Mouse (Mus musculus) intestine, embryonic 14.5 days (tissue): Measurements from ENCODE around the gene Stk32c. TPM values are rescaled to one million over a fixed set of nuclear protein-coding genes. Genes with fewer than 3 reads are reported as not detected.
A peak's percentile ranks its signal among the peaks of the same experiment; 100 is the strongest.

ENCODE experiments used
- ATAC-seq: fragments of 200-750 bp; cut with Nextera tagmentation; replicated peaks from 2 replicates; pipeline ENCODE4 v1.8.0; 2017; ENCODE audit warnings: low read depth, moderate number of reproducible peaks, moderate TSS enrichment, moderate library complexity; ENCODE audit not compliant: low FRiP score, low TSS enrichment
- DNase-seq: peaks from one replicate; pipeline ENCODE4 v3.0.0-alpha.2; 2018; ENCODE audit warnings: low spot score
- H3K27ac ChIP-seq: fragments of 300-500 bp; sonication (generic); 2 replicates; pipeline ENCODE4 v1.5.1; 2014; ENCODE audit warnings: low read depth, mild to moderate bottlenecking, control low read depth
- H3K27me3 ChIP-seq: fragments of 300-500 bp; sonication (generic); replicated peaks from 2 replicates; pipeline ENCODE4 v1.6.1; 2014; ENCODE audit warnings: low read length, control low read depth; ENCODE audit not compliant: control insufficient read depth, insufficient read depth
- H3K36me3 ChIP-seq: fragments of 300-500 bp; sonication (generic); 2 replicates; pipeline ENCODE4 v1.6.1; 2014; ENCODE audit warnings: low read length, control low read depth; ENCODE audit not compliant: control insufficient read depth, insufficient read depth
- H3K4me1 ChIP-seq: fragments of 300-500 bp; sonication (generic); replicated peaks from 2 replicates; pipeline ENCODE4 v1.6.1; 2014; ENCODE audit warnings: low read length, control low read depth, mixed read lengths; ENCODE audit not compliant: control insufficient read depth, insufficient read depth
- H3K4me2 ChIP-seq: fragments of 300-500 bp; sonication (generic); 2 replicates; pipeline ENCODE4 v1.6.1; 2014; ENCODE audit warnings: low read length
- H3K4me3 ChIP-seq: fragments of 300-500 bp; sonication (generic); 2 replicates; pipeline ENCODE4 v1.5.1; 2014; ENCODE audit warnings: low read depth, low read length, control low read depth, mixed read lengths
- H3K9ac ChIP-seq: fragments of 300-500 bp; sonication (generic); 2 replicates; pipeline ENCODE4 v1.6.1; 2014; ENCODE audit warnings: mild to moderate bottlenecking, low read length
- H3K9me3 ChIP-seq: fragments of 300-500 bp; sonication (generic); 2 replicates; pipeline ENCODE4 v1.6.1; 2016; ENCODE audit warnings: low read length, control low read depth; ENCODE audit not compliant: control insufficient read depth
- WGBS: fragments of 180-500 bp; shearing (Covaris S2); extraction: QIAGEN DNeasy Blood & Tissue Kit; methylation state at CpG from one replicate; pipeline ENCODE4 v1.1.7; 2014; 5-methylcytosine and 5-hydroxymethylcytosine counted together
- polyA plus RNA-seq: library from polyadenylated mRNA; unstranded; fragments of >200 nt; fragmentation: Nextera tagmentation; extraction: Ambion mirVana; gene quantifications from 2 replicates; pipeline ENCODE4 v1.2.1, GENCODE M21; 2014

Stk32c gene
- polyA plus RNA-seq, 1 experiment from 2014 or later = 0.15 TPM

DNA sequence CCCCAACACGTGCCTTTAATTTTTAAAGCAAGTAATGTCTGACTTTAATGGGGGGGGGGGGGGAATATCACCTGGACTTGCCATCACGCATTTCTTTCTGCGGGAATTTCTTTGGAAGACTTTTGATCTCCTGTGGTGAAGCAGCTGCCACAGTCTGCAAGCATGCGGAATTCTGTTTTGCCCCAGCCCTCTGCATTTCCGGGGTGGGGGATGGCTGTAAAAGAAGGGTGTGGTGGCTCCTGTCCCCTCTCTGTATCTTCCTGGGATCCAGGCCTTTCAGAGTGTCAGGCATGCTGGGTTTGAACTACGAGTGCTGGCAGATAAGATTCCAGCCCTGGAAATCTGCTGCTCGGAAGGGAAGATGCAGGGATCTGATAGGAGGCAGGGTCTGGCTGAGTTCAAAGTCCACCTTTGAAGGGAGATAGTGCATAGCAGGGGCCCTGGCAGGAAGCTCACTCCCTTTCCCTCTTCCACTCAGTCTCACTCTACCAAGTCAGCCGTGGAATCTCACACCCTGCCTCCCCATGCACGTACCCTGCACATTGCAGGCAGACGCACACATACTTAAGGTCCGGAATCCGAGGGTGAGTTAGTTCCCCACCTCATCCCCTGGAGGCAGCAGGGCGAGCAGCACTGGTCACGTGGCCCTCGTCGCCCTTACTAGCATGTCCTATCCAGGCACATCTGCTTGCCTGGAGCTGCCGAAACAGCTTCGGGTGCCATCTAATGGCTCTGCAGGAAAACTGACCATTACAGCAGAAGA lies 21.5 kb upstream of the Stk32c start:
- peak overlapping the region; percentile 57 for H3K27ac ChIP-seq
- H3K27me3 ChIP-seq = no peaks in the 10 kb centered on the region
- ATAC-seq (peak; percentile 79), DNase-seq (peak; percentile 82)
- no peak overlapping the region for H3K4me3 ChIP-seq
- no peaks in the 10 kb centered on the region for H3K36me3 ChIP-seq
- WGBS = 7% methylated on average over 18 of the region's 18 CpGs
- no peaks in the 10 kb centered on the region for H3K9me3 ChIP-seq
- H3K4me2 ChIP-seq = peak overlapping the region; percentile 41
- peaks cover 19% of the 10 kb centered on the region for H3K4me1 ChIP-seq
- H3K9ac ChIP-seq = peak overlapping the region; percentile 12; the same call in 1 of the 2 replicates

DNA sequence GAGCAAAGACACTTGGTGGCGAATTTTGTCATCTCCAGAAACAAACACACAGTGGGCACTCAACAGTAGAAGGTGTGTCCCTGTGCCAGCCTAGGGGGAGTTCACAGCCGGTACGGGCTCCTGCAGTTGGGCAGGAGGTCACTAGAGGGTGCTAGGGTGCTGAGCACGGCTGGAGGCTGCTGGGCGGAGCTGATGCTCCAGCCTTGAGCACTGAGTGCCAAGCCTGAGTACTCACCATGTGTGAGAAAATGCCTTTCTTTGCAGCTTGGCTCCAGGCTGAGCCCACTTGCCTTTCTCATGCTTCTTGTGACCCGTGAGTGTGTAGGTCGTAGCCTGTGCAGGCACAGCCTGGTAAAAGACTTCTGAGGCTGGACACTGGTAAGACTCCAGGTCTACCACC lies 20.6 kb upstream of the Stk32c start:
- no peaks in the 10 kb centered on the region for H3K9me3 ChIP-seq
- no peaks in the 10 kb centered on the region for H3K36me3 ChIP-seq
- peaks cover 19% of the 10 kb centered on the region for H3K4me1 ChIP-seq
- DNase-seq = peak; percentile 92
- peak; percentile 76 for ATAC-seq
- peak overlapping the region; percentile 57 for H3K27ac ChIP-seq
- WGBS = 0% methylated on average over 7 of the region's 7 CpGs
- H3K9ac ChIP-seq = no peak overlapping the region
- no peak overlapping the region for H3K4me3 ChIP-seq
- no peaks in the 10 kb centered on the region for H3K27me3 ChIP-seq
- H3K4me2 ChIP-seq = peak overlapping the region; percentile 41

DNA sequence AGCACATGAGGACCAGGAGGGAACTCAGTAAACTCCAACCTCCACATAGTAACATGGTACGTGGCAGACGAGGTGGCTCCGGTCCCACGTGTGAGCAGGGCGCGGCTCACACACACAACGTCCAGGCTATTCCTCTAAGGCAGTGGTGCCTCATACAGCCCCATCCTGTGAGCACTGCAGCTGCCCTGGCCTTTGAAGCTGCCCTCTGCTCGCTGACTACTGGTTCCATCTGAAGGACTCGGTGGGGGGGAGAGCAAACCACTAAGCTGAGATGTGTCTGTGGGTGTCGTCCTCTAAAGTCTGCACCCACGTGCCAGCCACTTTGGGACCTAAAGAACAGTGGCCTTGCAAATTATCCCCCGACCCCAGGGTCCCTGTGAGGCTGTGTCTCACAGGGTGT lies 17.1 kb upstream of the Stk32c start:
- Histone ChIP-seq H3K4me2 (no peak overlapping the region), H3K27me3 (no peaks in the 10 kb centered on the region), H3K9me3 (no peaks in the 10 kb centered on the region), H3K4me1 (peaks cover 15% of the 10 kb centered on the region), H3K27ac (no peak overlapping the region), H3K36me3 (no peaks in the 10 kb centered on the region), H3K4me3 (no peak overlapping the region), H3K9ac (no peak overlapping the region)
- DNase-seq (no peak), ATAC-seq (no peak)
- 72% methylated on average over 12 of the region's 12 CpGs for WGBS

DNA sequence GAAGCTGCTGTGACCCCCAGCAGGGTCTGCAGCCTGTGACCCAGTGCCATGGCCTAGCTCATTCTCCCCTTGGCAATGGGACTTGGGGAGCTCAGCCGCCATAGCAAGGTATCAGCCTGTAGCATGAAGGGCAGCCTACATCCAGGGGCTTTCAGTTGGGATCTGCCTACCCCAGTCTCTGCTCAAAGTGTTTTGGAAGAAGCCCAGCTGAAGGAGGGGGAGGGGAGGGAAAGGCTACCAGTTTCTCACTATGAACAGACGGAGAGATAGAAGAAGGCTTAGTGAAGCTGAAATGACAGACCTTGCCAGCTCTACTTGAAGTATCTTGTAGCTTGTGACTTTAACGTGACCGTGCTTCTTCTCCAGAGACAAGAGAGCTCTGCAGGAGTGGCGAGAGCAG lies 16.7 kb upstream of the Stk32c start:
- Histone ChIP-seq H3K4me3 (no peak overlapping the region), H3K9me3 (no peaks in the 10 kb centered on the region), H3K27ac (no peak overlapping the region), H3K4me2 (no peak overlapping the region), H3K9ac (no peak overlapping the region), H3K36me3 (no peaks in the 10 kb centered on the region), H3K4me1 (peaks cover 11% of the 10 kb centered on the region), H3K27me3 (no peaks in the 10 kb centered on the region)
- ATAC-seq (no peak), DNase-seq (no peak)
- 83% methylated on average over 5 of the region's 5 CpGs for WGBS

DNA sequence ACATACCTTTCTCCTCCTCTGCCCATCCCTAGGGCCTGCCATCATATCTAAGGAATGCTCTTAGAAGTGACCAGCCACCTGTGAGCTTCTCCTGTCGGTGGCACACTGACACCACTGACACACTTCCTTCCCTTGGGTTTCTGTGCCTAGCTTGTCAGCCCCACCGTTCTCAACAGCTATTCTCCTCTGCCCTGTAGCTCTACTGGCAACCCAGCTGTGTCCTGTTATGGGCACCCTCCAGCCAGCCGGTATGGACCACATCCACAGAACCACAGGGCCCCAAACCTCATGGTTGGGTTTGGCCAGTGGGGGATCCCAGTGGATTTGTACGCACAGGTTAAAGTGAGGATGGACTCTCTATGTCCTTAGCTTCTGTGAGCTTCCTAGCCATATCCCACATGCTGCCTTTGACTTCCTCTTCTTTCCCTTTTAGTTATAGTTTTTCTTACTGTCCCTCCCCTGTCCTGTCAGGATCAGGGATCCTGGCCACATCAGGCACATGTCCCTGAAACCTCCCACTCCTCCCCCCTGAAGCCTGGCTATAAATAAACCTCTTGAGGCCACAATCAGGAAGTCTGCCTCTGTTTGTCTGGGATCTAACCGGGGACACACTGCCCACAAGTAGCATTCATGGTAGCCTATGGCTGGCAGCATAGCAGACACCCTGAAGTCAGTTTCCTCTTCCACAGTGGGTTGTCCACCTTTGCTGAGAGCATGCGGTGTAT lies 15.5 kb upstream of the Stk32c start:
- H3K27me3 ChIP-seq = no peaks in the 10 kb centered on the region
- no peaks in the 10 kb centered on the region for H3K4me1 ChIP-seq
- peak; percentile 27 for DNase-seq
- no peak overlapping the region for H3K4me3 ChIP-seq
- H3K36me3 ChIP-seq = no peaks in the 10 kb centered on the region
- ATAC-seq = no peak
- H3K27ac ChIP-seq = no peak overlapping the region
- WGBS = 67% methylated on average over 6 of the region's 6 CpGs
- no peak overlapping the region for H3K9ac ChIP-seq
- H3K4me2 ChIP-seq = no peak overlapping the region
- no peaks in the 10 kb centered on the region for H3K9me3 ChIP-seq

DNA sequence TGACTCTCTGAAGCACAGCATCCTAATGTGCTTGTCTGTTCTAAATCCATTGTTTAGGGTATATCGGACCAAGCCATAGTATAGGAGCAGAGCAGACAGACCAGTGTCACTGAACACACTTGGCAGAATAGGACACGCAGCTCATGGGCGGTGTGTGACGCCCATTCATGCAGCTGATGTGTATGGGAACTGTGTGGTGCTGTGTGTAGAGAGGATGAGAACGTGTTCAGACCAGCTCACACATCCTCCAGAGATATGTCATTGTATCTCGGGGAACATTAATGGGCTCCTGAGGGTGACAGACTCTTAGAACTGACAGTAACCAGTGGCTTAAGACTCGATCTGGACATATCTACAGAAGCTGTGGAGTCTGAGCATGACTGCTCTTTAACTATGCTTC lies 13.3 kb upstream of the Stk32c start:
- Histone ChIP-seq H3K4me2 (no peak overlapping the region), H3K4me3 (no peak overlapping the region), H3K36me3 (no peaks in the 10 kb centered on the region), H3K9me3 (no peaks in the 10 kb centered on the region), H3K27me3 (no peaks in the 10 kb centered on the region), H3K4me1 (no peaks in the 10 kb centered on the region), H3K9ac (no peak overlapping the region), H3K27ac (no peak overlapping the region)
- DNase-seq (peak; percentile 42), ATAC-seq (no peak)
- 78% methylated on average over 7 of the region's 7 CpGs for WGBS

DNA sequence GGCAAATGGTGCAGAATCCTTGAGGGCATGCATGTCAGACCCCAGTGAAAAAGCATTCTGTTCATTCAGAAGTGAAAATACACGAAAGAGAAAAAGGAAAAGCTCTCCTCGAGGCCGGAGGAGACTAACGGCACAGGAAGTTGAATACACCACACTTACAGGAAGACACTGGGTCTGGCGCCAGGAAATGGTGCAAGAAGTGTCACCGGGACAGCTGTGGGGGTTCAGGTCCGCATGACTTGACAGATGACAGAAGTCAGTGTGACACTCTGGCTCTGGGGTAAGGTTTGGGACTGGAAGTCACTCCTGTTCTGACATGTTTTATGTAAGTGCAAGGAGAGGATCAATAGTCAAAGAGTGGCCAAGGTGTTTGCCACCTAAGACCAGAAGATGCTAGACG lies 11.6 kb upstream of the Stk32c start:
- ATAC-seq (no peak), DNase-seq (peak; percentile 49)
- Histone ChIP-seq H3K4me2 (no peak overlapping the region), H3K9ac (no peak overlapping the region), H3K9me3 (no peaks in the 10 kb centered on the region), H3K4me3 (no peak overlapping the region), H3K27ac (no peak overlapping the region), H3K36me3 (no peaks in the 10 kb centered on the region), H3K27me3 (no peaks in the 10 kb centered on the region), H3K4me1 (no peaks in the 10 kb centered on the region)
- WGBS = 70% methylated on average over 8 of the region's 8 CpGs

DNA sequence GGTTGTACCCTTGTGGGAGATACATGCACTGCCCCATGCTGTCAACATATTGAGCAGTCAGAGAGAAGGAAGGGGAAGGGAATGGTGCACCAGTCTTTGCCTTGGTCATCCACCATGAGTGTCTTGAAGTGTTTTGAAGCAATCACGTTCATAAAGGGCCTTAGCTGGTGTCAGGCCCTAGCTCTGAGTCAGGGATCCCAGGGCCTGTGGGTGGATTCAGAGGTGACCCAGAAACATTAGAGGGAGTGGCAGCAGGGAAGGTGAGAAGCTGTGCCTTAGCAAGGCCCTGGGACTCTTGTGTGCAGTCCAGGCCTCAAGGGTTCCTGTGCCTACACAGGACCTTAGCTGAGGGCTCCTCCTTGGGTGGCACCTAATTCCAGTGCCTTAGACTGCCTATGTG lies 11.0 kb upstream of the Stk32c start:
- ATAC-seq = no peak
- Histone ChIP-seq H3K9me3 (no peaks in the 10 kb centered on the region), H3K4me3 (no peak overlapping the region), H3K36me3 (no peaks in the 10 kb centered on the region), H3K4me2 (no peak overlapping the region), H3K27me3 (no peaks in the 10 kb centered on the region), H3K27ac (no peak overlapping the region), H3K9ac (no peak overlapping the region), H3K4me1 (no peaks in the 10 kb centered on the region)
- WGBS = 87% methylated on average over 1 of the region's 1 CpGs
- peak; percentile 41 for DNase-seq

DNA sequence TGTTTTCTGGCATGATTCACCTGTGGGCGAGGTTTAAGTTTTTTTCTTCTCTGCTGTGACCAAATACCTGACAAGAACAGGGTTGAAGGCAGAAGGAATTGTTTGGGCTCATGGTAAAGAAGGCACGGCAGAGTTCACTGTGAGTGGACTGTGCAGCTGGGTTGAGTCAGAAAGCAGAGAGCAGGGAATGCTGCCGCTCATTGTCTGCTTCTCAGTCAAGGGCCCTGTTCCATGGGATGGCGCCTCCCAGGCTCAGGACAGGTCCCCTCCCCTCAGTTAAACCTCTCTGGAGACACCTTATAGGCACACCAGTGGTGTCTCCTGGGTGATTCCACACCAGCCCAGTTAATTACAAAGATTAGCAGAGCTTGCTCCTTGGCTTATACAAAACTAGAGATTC lies 9.2 kb upstream of the Stk32c start:
- ATAC-seq (no peak), DNase-seq (peak; percentile 46)
- Histone ChIP-seq H3K4me2 (no peak overlapping the region), H3K4me1 (no peaks in the 10 kb centered on the region), H3K27me3 (no peaks in the 10 kb centered on the region), H3K27ac (no peak overlapping the region), H3K4me3 (no peak overlapping the region), H3K36me3 (no peaks in the 10 kb centered on the region), H3K9me3 (no peaks in the 10 kb centered on the region), H3K9ac (no peak overlapping the region)
- WGBS = 82% methylated on average over 4 of the region's 4 CpGs
